9 mouse cellular contexts compared by ENCODE assay signal in the genomic region with DNA sequence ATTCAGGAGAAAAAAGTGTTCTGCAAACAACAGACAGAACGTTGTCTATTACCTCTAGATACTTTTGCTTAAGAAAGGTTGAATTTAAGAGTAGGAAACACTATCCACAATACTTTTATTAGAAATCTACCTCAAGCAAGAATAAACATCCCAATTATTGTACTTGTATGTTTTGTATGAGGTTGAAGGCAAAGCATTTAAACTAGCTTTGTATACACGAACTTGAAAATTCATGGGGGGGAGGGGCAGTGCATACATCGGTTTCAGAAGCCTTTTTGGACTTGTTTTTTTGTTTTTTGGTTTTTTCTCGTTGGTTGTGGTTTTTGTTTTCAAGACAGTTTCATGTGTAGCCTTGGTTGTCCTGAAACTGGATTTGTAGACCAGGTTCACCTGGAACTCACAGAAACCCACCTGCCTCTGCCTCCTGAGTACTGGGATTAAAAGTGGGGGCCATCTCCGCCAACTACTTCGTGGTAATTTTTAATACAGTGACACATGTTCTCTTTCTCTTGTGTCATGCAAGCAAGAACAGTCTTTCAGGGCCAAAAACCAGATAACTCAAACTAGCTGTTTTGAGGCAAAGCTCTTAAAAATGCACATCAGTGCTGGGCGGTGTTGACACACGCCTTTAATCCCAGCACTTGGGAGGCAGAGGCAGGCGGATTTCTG. TPM values are rescaled to one million over a fixed set of nuclear protein-coding genes. Genes with fewer than 3 reads are reported as not detected.
DNase-seq lines count a peak whose midpoint lies in the region; ATAC-seq and TF ChIP-seq lines count a peak whose summit lies in the region.
"Had no signal": no experiment of that assay in that cellular context is flagged by ENCODE, and none has a peak within 500 bp of the region (broad histone marks: within the 10 kb centered on the region; RNA-seq: fewer than 3 reads in every experiment).

No protein-coding gene starts in this region.

- H3K4me3 ChIP-seq in kidney, embryonic 16.5 days (ENCODE audit: low read length), result peak overlapping the region; percentile 99; the same call in 1 of the 2 replicates
- H3K4me3 ChIP-seq in brown adipose tissue, adult 24 weeks (ENCODE audit: insufficient read depth, low read depth, low read length), result no peak overlapping the region
- peak overlapping the region; percentile 99; the same call in 1 of the 2 replicates for H3K4me3 ChIP-seq in hindbrain, postnatal 0 days (ENCODE audit: low read length)
- peak overlapping the region; percentile 98 for H3K4me3 ChIP-seq in midbrain, postnatal 0 days (ENCODE audit: low read depth, low read length)

- H3K27ac ChIP-seq in kidney, embryonic 16.5 days (ENCODE audit: low read length), result no peak overlapping the region
- peak overlapping the region; percentile 23; the same call in 1 of the 2 replicates for H3K27ac ChIP-seq in brown adipose tissue, adult 24 weeks (replicated peaks; ENCODE audit: low read depth, low read length)
- no peak overlapping the region for H3K27ac ChIP-seq in hindbrain, postnatal 0 days
- 0 out of 2 replicates have a peak overlapping the region, but pooled peaks have one; percentile 100 for H3K27ac ChIP-seq in midbrain, postnatal 0 days (ENCODE audit: low read depth, low read length)

- WGBS in kidney, embryonic 16.5 days, result 81% methylated on average over 9 of the region's 9 CpGs
- WGBS in hindbrain, postnatal 0 days, result 71% methylated on average over 9 of the region's 9 CpGs
- WGBS in midbrain, postnatal 0 days, result 71% methylated on average over 9 of the region's 9 CpGs

- H3K4me2 ChIP-seq in kidney, embryonic 16.5 days (replicated peaks; ENCODE audit: low read depth, low read length), result peak overlapping the region; percentile 57
- peak overlapping the region; percentile 61 for H3K4me2 ChIP-seq in hindbrain, postnatal 0 days (ENCODE audit: low read depth, low read length)
- peak overlapping the region; percentile 71 for H3K4me2 ChIP-seq in midbrain, postnatal 0 days (ENCODE audit: low read depth, low read length, poor library complexity, severe bottlenecking)

- no peak overlapping the region for H3K9ac ChIP-seq in kidney, embryonic 16.5 days (replicated peaks; ENCODE audit: low read length)
- H3K9ac ChIP-seq in hindbrain, postnatal 0 days (replicated peaks; ENCODE audit: low read length), result no peak overlapping the region
- H3K9ac ChIP-seq in midbrain, postnatal 0 days (replicated peaks; ENCODE audit: low read length, poor library complexity, severe bottlenecking), result no peak overlapping the region

- TF ChIP-seq CTCF in hindbrain, postnatal 0 days (IDR thresholded peaks at IDR 0.05; ENCODE audit: low read depth), result no peak
- TF ChIP-seq CTCF in midbrain, postnatal 0 days (IDR thresholded peaks at IDR 0.05), result no peak

- H3K36me3 ChIP-seq in kidney, embryonic 16.5 days (ENCODE audit: insufficient read depth, low read length), result no peaks in the 10 kb centered on the region
- H3K36me3 ChIP-seq in hindbrain, postnatal 0 days (ENCODE audit: insufficient read depth, low read length), result no peaks in the 10 kb centered on the region
- no peaks in the 10 kb centered on the region for H3K36me3 ChIP-seq in midbrain, postnatal 0 days (ENCODE audit: insufficient read depth, low read length)

- intact Hi-C loops in gastrocnemius, postnatal 14 days (cut with DNase I; ENCODE audit: low total_unique reads), result loop anchor here (5.0 kb wide), 1 partner anchor 76 kb away; no protein-coding TSS in a partner anchor

- H3K4me1 ChIP-seq in kidney, embryonic 16.5 days (ENCODE audit: insufficient read depth, low read length), result peaks cover 10% of the 10 kb centered on the region
- H3K4me1 ChIP-seq in brown adipose tissue, adult 24 weeks (ENCODE audit: control insufficient read depth, insufficient read depth, insufficient read length, low read length), result peaks cover 7% of the 10 kb centered on the region
- peaks cover 3% of the 10 kb centered on the region; the same call in 1 of the 2 replicates for H3K4me1 ChIP-seq in hindbrain, postnatal 0 days (ENCODE audit: insufficient read depth, low read length)
- no peaks in the 10 kb centered on the region for H3K4me1 ChIP-seq in midbrain, postnatal 0 days (ENCODE audit: insufficient read depth, low read length)

- H3K9me3 ChIP-seq in kidney, embryonic 16.5 days (ENCODE audit: low read length), result no peaks in the 10 kb centered on the region
- no peaks in the 10 kb centered on the region for H3K9me3 ChIP-seq in hindbrain, postnatal 0 days (ENCODE audit: low read length)
- no peaks in the 10 kb centered on the region for H3K9me3 ChIP-seq in midbrain, postnatal 0 days (ENCODE audit: low read length)

- no peak for DNase-seq in kidney, adult 8-10 months
- no peak for DNase-seq in hindbrain, postnatal 0 days (ENCODE audit: low spot score)
- no peak for DNase-seq in midbrain, postnatal 0 days (ENCODE audit: low spot score)
- DNase-seq in spleen, postnatal 14 days (ENCODE audit: low spot score in 2 of 2), result no peak
- no peak for DNase-seq in gastrocnemius, postnatal 14 days
- DNase-seq in layer of hippocampus, adult 8-10 months (ENCODE audit: low spot score in 2 of 2), result no peak

- ATAC-seq in kidney, embryonic 16.5 days (ENCODE audit: low FRiP score, low TSS enrichment), result no peak
- no peak for ATAC-seq in hindbrain, postnatal 0 days
- ATAC-seq in midbrain, postnatal 0 days (ENCODE audit: low FRiP score), result no peak

- no peaks in the 10 kb centered on the region for H3K27me3 ChIP-seq in kidney, embryonic 16.5 days (ENCODE audit: insufficient read depth, low read length)
- H3K27me3 ChIP-seq in hindbrain, postnatal 0 days (ENCODE audit: insufficient read depth, low read length), result no peaks in the 10 kb centered on the region
- no peaks in the 10 kb centered on the region for H3K27me3 ChIP-seq in midbrain, postnatal 0 days (ENCODE audit: insufficient read depth, low read length)

RNA-seq across cellular contexts. Expression of a gene that starts 1.3 kb away (rescaled TPM):
- polyA plus RNA-seq in kidney, embryonic 16.5 days (2015; fragmentation: Nextera tagmentation; extraction: Ambion mirVana), result 44.6 and 47.3 TPM in 2 replicates
- polyA plus RNA-seq in brown adipose tissue, adult 24 weeks (2012; ENCODE audit: insufficient read depth, insufficient read length, missing spikeins), result 42.7 and 45.9 TPM in 2 replicates
- 62.1 and 91.4 TPM in 2 replicates for total RNA-seq in hindbrain, postnatal 0 days (2014; rRNA removed)
- polyA plus RNA-seq in hindbrain, postnatal 0 days (2015; fragmentation: Nextera tagmentation; extraction: Ambion mirVana), result 24.6 and 25.5 TPM in 2 replicates
- 73.3 and 80.5 TPM in 2 replicates for total RNA-seq in midbrain, postnatal 0 days (2014; rRNA removed)
- polyA plus RNA-seq in midbrain, postnatal 0 days (2015; fragmentation: Nextera tagmentation; extraction: Ambion mirVana), result 20.1 and 23.4 TPM in 2 replicates
- 10 to 100 TPM; 26.9 to 28.8 TPM for total RNA-seq in gastrocnemius, postnatal 14 days (2021)
- 10 to 100 TPM; 58.5 to 74.7 (median 68.0) TPM for total RNA-seq in layer of hippocampus, adult 8-10 months (2022)

RNA-seq across cellular contexts. Expression of a gene that starts 4.9 kb away (rescaled TPM):
- polyA plus RNA-seq in kidney, embryonic 16.5 days (2015; fragmentation: Nextera tagmentation; extraction: Ambion mirVana), result not detected in 2 replicates
- polyA plus RNA-seq in brown adipose tissue, adult 24 weeks (2012; ENCODE audit: insufficient read depth, insufficient read length, missing spikeins), result not detected in 2 replicates
- total RNA-seq in hindbrain, postnatal 0 days (2014; rRNA removed), result not detected in 2 replicates
- polyA plus RNA-seq in hindbrain, postnatal 0 days (2015; fragmentation: Nextera tagmentation; extraction: Ambion mirVana), result not detected in 2 replicates
- total RNA-seq in midbrain, postnatal 0 days (2014; rRNA removed), result not detected in 2 replicates
- not detected in 2 replicates for polyA plus RNA-seq in midbrain, postnatal 0 days (2015; fragmentation: Nextera tagmentation; extraction: Ambion mirVana)
- not detected for total RNA-seq in gastrocnemius, postnatal 14 days (2021)
- total RNA-seq in layer of hippocampus, adult 8-10 months (2022), result not detected
- total RNA-seq: gastrocnemius, postnatal 4 days had no signal

Comparison
In these comparisons a context has a peak if more than half of its experiments do, and no peak if none do; other contexts are left out.
1. H3K27ac ChIP-seq: peak in brown adipose tissue, adult 24 weeks (single experiment) and midbrain, postnatal 0 days (single experiment); none in kidney, embryonic 16.5 days (single experiment) and hindbrain, postnatal 0 days (single experiment).
2. Peak in every context shown above with its lines, with median percentiles within 50 percentile points of each other: H3K4me2 ChIP-seq.